Mouse (Mus musculus): Measurements from ENCODE around the gene Bag5.
A peak's percentile ranks its signal among the peaks of the same experiment; 100 is the strongest.
"Not testable (repeated sequence)": the region's sequence is repeated elsewhere in the genome, so short reads cannot be mapped to it uniquely, and the experiment has no call there.

The Bag5 gene

DNA sequence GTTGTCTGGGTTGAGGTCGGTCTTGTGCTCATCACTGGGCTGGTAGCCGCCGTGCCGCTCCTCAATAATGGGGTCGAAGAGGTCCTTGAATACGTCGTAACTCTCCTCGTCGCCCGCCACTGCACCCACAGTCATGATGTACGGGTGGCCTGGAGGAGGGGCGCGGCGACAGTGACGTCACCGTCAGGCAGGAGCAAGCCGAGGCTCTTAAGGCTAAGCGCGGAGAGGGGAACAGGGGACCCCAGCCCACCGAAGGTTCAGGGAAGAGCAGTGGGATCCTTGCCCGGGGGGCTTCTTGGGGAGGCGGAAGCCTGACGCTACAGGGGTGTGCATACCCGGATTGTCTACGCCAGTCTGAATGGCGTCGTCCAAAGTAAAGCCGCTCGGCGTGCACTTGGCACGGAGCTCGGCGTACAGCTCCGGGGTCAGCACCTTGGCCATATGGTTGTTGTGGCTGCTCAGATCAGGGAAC, 41.6 kb downstream of the Bag5 start:
- no peak for DNase-seq

- no peak for DNase-seq
Observed at GRCm38 (mm10) chr12:111670976-111671375, 42.1 kb downstream of the Bag5 start.

DNA sequence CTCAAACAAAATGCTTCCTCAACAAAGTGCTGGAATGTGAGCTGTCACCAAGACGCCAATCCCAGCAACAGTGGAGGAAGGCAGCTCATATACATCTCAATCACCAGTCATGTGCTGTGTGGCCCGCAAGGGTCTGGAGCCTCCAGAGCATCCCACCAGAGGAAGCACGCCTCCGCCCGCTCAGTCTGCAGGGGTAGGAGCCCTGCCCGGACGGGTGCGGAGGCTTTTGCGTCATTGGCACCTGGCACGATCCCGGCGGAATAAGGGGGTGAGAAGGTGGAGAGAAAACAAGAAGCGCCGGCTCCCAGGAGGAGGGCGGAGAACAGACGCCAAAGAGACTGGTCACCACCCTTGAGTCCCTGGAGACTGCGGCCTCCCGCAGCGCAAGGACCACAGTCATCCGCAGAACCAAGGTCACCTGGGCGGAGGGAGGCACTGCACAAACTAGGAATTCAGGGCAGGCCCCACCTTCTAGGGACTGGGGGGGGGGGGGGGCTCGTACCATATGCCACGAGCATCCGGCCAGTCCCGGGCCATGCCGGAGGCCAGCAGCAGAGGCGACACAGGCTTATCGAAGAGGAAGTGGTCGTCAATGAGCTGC, 42.6 kb downstream of the Bag5 start:
- no peak for DNase-seq

- DNase-seq, result no peak
Observed at GRCm38 (mm10) chr12:111669961-111670360, 43.1 kb downstream of the Bag5 start.

GRCm38 (mm10) chr12:111669000-111669788, 43.9 kb downstream of the Bag5 start:
- DNase-seq, result no peak

DNA sequence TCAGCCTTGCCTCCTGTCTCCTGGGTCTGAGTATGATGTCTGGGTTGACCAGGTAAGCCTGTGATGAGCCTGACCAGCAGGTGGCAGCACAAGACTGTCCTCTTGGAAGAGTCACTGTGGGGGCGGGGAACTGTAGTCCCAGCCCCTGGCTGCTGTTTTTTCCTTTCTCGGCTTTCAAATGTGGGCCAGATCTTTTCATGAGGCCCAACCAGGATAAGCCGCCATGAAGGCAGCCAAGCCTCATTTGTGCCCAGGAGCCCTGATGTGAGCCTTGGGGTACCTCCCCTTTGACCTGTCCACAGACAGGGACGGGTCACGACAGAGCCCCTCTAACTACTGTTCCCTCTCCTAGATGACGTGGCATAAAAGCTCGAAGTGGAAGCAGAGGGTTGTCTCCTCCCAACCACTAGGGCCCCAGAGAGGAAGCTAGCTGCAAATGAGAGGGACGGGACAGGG, 44.6 kb downstream of the Bag5 start:
- peak; percentile 93 for DNase-seq

GRCm38 (mm10) chr12:111667421-111667820, 45.6 kb downstream of the Bag5 start:
- DNase-seq, result no peak

DNA sequence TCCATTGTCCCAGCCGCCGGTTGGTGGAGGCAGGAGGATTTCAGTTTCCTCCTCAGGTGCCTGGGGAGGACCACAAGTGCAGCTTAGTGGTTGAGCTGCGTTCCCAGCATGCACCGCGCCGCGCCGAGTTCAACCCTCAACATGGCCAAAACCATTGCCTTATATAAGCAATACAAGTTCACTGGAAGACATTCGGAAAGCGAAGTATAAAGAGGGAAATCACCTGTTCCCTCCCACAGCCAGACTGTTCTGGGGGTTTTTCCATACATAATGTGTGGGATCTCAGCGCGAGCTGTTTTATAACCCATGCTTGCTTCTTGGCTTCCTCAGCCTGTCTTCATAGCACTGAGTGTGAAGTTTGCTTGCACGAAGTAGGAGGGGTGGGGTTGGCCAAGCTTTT, 46.7 kb downstream of the Bag5 start:
- no peak for DNase-seq

GRCm38 (mm10) chr12:111665041-111665880, 47.8 kb downstream of the Bag5 start:
- no peak for DNase-seq

DNA sequence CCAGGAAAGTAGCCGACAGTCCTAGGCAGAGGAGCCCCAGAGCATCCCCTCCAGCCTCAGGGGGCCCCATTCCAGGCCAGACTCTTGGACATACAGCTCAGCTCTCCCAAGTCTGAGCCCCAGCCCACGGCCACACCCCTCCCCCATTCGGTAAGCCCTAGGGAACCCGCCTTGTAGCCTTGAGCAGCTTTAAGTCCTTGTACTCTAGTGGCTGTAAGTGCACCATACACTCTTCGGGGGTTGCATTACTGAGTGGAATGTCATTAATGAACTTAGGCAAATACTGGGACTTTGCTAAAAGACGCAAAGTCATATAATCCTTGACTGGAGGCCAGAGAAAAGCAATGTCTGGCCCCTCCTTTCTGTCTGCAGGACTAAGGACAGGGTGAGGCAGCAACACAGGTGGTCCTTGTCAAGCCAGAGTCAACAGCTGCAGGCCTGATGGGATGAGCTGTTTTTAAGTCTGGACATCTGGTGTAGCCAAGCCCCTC, 48.9 kb downstream of the Bag5 start:
- DNase-seq, result no peak

GRCm38 (mm10) chr12:111663228-111664143, 49.6 kb downstream of the Bag5 start:
- DNase-seq, result no peak

GRCm38 (mm10) chr12:111661554-111661953, 51.5 kb downstream of the Bag5 start:
- DNase-seq, result not testable (repeated sequence)

GRCm38 (mm10) chr12:111660628-111661027, 52.4 kb downstream of the Bag5 start:
- DNase-seq, result no peak
